Mouse (Mus musculus): ENCODE measurements around the gene Gm19684.

GRCm38 (mm10) chr17:36131516-36132265 lies 10.2 kb downstream of the Gm19684 start:
- TF ChIP-seq CTCF (IDR thresholded peaks at IDR 0.05; ENCODE audit: low read depth) (0 out of 2 replicates have a peak, but pooled peaks have one; percentile 14), EP300 (IDR thresholded peaks at IDR 0.05; ENCODE audit: low read depth) (no peak)
